Mouse (Mus musculus): Measurements from ENCODE around the gene Nxpe2. TPM values are rescaled to one million over a fixed set of nuclear protein-coding genes. Genes with fewer than 3 reads are reported as not detected.
"Not testable (repeated sequence)": the region's sequence is repeated elsewhere in the genome, so short reads cannot be mapped to it uniquely, and the experiment has no call there.

The Nxpe2 gene
- polyA plus RNA-seq, 1 experiment from 2014 or later = 0.50 TPM

DNA sequence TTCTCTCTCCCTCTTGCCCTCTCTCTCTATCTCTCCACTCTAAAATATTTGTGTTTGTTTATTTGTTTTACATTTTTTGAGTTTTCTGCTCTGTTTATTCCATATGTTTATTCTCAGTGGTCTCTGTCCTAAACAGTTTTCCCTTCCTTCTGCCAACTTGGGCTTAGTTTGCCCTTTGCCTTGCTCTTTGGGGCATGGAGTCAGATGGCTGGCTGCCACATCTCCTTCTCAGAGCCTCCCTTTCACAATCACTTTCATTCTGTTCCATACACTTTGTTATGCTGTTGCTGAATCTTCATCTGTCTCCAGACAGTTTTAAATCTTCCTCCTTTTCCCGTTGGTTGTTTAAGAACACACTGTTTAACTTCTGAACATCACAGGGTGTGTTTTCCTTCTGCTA, 37.4 kb downstream of the Nxpe2 start:
- no peaks in the 10 kb centered on the region for H3K36me3 ChIP-seq (ENCODE audit: control insufficient read depth, insufficient read depth, low read length)
- H3K9me3 ChIP-seq (replicated peaks; ENCODE audit: control insufficient read depth, low read length, poor library complexity, severe bottlenecking) = no peaks in the 10 kb centered on the region
- no peak for ATAC-seq
- H3K4me2 ChIP-seq (ENCODE audit: low read length) = no peak overlapping the region
- 0 out of 2 replicates have a peak, but pooled peaks cover 5% of the 10 kb centered on the region for H3K4me1 ChIP-seq (ENCODE audit: control insufficient read depth, insufficient read depth, low read length)
- no peaks in the 10 kb centered on the region for H3K27me3 ChIP-seq (ENCODE audit: control insufficient read depth, insufficient read depth, low read depth, low read length)
- H3K9ac ChIP-seq (ENCODE audit: low read depth, low read length) = no peak overlapping the region
- H3K27ac ChIP-seq (ENCODE audit: low read length) = no peak overlapping the region
- no peak overlapping the region for H3K4me3 ChIP-seq (ENCODE audit: low read depth, low read length)
- WGBS = 84% methylated on average over 1 of the region's 1 CpGs

DNA sequence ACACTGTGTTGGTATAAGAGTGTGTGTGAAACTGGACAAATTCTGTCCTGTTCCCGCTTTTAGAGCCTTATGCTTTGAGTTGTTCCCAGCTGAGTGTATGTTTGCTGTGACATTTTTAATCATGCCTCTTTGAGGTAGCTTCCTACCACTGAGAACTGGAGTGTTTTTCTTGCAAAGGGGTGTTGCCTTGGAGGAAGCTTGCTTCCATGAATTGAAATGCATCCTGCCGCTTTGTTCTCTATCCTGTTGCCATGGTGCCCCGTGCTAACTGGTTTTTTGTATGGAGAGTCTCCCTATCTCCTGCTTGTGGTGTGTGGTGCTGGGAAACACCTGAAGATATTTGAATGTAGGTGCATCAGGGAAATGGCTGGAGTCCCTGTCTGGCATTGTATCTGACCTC, 39.1 kb downstream of the Nxpe2 start:
- ATAC-seq = no peak

DNA sequence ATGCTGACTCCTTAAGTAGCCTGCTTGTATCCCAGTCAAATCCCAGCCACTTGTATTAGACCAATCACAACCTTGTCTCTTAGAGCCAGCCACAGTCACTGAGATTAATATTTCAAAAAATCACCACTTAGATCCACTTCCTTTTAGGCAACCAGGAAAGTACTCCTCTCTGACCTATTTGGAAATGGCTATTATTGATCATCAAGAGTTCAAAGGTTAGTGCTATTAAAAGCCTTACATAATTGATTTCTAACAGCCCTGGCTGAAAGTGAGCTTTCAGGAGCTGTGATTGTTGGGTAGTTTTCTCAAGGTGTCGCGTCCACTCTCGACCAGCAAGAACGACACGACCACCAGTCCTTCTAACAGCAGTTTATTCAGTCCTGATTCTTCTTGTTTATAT, 42.0 kb downstream of the Nxpe2 start:
- Histone ChIP-seq H3K4me1 (ENCODE audit: control insufficient read depth, insufficient read depth, low read length) (0 out of 2 replicates have a peak, but pooled peaks cover 5% of the 10 kb centered on the region), H3K27me3 (ENCODE audit: control insufficient read depth, insufficient read depth, low read depth, low read length) (no peaks in the 10 kb centered on the region), H3K9ac (ENCODE audit: low read depth, low read length) (no peak overlapping the region), H3K4me3 (ENCODE audit: low read depth, low read length) (no peak overlapping the region), H3K4me2 (ENCODE audit: low read length) (no peak overlapping the region), H3K36me3 (ENCODE audit: control insufficient read depth, insufficient read depth, low read length) (no peaks in the 10 kb centered on the region), H3K27ac (ENCODE audit: low read length) (no peak overlapping the region), H3K9me3 (replicated peaks; ENCODE audit: control insufficient read depth, low read length, poor library complexity, severe bottlenecking) (no peaks in the 10 kb centered on the region)
- ATAC-seq = no peak
- 89% methylated on average over 5 of the region's 5 CpGs for WGBS

More for the DNA sequence above, 39.1 kb downstream of the Nxpe2 start:
- Histone ChIP-seq H3K27me3 (ENCODE audit: control insufficient read depth, insufficient read depth, low read depth, low read length) (no peaks in the 10 kb centered on the region), H3K9me3 (replicated peaks; ENCODE audit: control insufficient read depth, low read length, poor library complexity, severe bottlenecking) (no peaks in the 10 kb centered on the region), H3K4me2 (ENCODE audit: low read length) (peak overlapping the region; percentile 26; the same call in 1 of the 2 replicates), H3K4me1 (ENCODE audit: control insufficient read depth, insufficient read depth, low read length) (0 out of 2 replicates have a peak, but pooled peaks cover 5% of the 10 kb centered on the region), H3K36me3 (ENCODE audit: control insufficient read depth, insufficient read depth, low read length) (no peaks in the 10 kb centered on the region), H3K9ac (ENCODE audit: low read depth, low read length) (no peak overlapping the region), H3K4me3 (ENCODE audit: low read depth, low read length) (peak overlapping the region; percentile 12; the same call in 1 of the 2 replicates), H3K27ac (ENCODE audit: low read length) (peak overlapping the region; percentile 61; the same call in 1 of the 2 replicates)
- 7% methylated on average over 3 of the region's 3 CpGs for WGBS

DNA sequence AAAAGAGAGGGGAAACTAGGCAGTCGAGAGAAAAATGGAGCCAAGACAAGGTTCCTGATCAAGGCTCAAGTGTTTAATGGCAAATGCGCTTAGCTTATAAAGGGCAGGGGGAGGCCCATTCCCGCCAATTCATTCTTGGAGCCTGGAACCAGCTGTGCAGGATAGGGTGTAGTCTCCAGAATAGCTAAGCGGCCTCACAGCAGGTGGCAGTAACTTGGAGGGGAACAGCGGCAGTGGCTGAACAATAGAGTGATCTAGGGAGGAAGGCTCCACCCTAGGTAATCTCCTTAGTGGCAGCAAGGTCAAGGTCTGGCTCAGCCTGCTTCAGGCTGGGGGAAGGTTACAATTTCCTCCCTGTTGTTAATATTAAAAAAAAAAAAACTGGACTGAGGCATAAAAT, 49.7 kb downstream of the Nxpe2 start:
- not testable (repeated sequence) for H3K9ac ChIP-seq (ENCODE audit: low read depth, low read length); H3K36me3 ChIP-seq (ENCODE audit: control insufficient read depth, insufficient read depth, low read length); H3K27me3 ChIP-seq (ENCODE audit: control insufficient read depth, insufficient read depth, low read depth, low read length); H3K9me3 ChIP-seq (replicated peaks; ENCODE audit: control insufficient read depth, low read length, poor library complexity, severe bottlenecking); H3K4me3 ChIP-seq (ENCODE audit: low read depth, low read length); H3K27ac ChIP-seq (ENCODE audit: low read length); H3K4me1 ChIP-seq (ENCODE audit: control insufficient read depth, insufficient read depth, low read length); ATAC-seq; H3K4me2 ChIP-seq (ENCODE audit: low read length)
- WGBS = 22% methylated on average over 5 of the region's 5 CpGs

DNA sequence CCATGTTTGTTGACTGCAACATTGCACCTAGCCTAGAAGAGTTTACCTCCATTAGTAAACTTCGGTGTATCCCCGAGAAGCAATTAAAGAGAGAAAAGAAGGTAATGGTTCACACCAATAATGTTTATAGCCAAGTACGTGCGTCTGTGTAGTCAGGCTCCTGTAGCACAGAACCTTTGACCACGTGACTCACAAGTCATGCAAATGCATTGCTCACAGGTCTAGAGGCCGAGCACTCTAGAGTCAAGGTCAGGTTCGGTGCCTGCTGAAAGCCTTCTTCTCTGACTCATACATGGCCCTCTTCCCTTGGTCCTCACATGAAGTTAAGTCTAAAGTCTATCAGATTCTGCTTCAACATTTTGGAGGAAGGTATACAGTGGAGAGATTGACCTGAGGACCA, 54.3 kb downstream of the Nxpe2 start:
- Histone ChIP-seq H3K9ac (ENCODE audit: low read depth, low read length) (no peak overlapping the region), H3K4me2 (ENCODE audit: low read length) (no peak overlapping the region), H3K4me1 (ENCODE audit: control insufficient read depth, insufficient read depth, low read length) (no peaks in the 10 kb centered on the region), H3K9me3 (replicated peaks; ENCODE audit: control insufficient read depth, low read length, poor library complexity, severe bottlenecking) (no peaks in the 10 kb centered on the region), H3K4me3 (ENCODE audit: low read depth, low read length) (no peak overlapping the region), H3K36me3 (ENCODE audit: control insufficient read depth, insufficient read depth, low read length) (no peaks in the 10 kb centered on the region), H3K27ac (ENCODE audit: low read length) (no peak overlapping the region), H3K27me3 (ENCODE audit: control insufficient read depth, insufficient read depth, low read depth, low read length) (no peaks in the 10 kb centered on the region)
- 93% methylated on average over 7 of the region's 7 CpGs for WGBS
- ATAC-seq = no peak

DNA sequence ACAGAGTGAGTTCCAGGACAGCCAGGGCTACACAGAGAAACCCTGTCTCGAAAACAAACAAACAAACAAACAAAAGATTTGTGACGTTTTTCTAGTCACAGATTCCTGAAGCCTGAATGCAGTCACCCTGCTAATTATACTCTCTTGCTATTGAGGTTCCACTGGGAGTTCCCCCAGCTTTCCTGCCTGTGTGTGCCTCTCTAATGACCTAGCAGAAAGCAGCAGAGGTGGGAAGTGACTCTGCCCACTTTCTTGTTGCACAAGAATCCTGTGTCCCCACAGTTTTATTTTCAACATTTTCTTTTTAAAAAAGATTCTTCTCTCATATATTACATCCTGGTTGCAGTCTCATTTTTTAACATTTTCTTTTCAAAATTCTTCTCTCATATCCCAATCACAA, 58.5 kb downstream of the Nxpe2 start:
- Histone ChIP-seq H3K4me1 (ENCODE audit: control insufficient read depth, insufficient read depth, low read length) (no peaks in the 10 kb centered on the region), H3K27ac (ENCODE audit: low read length) (no peak overlapping the region), H3K36me3 (ENCODE audit: control insufficient read depth, insufficient read depth, low read length) (no peaks in the 10 kb centered on the region), H3K4me3 (ENCODE audit: low read depth, low read length) (no peak overlapping the region), H3K27me3 (ENCODE audit: control insufficient read depth, insufficient read depth, low read depth, low read length) (no peaks in the 10 kb centered on the region), H3K9ac (ENCODE audit: low read depth, low read length) (no peak overlapping the region), H3K9me3 (replicated peaks; ENCODE audit: control insufficient read depth, low read length, poor library complexity, severe bottlenecking) (no peaks in the 10 kb centered on the region), H3K4me2 (ENCODE audit: low read length) (no peak overlapping the region)
- ATAC-seq = no peak
- WGBS = 72% methylated on average over 2 of the region's 2 CpGs

DNA sequence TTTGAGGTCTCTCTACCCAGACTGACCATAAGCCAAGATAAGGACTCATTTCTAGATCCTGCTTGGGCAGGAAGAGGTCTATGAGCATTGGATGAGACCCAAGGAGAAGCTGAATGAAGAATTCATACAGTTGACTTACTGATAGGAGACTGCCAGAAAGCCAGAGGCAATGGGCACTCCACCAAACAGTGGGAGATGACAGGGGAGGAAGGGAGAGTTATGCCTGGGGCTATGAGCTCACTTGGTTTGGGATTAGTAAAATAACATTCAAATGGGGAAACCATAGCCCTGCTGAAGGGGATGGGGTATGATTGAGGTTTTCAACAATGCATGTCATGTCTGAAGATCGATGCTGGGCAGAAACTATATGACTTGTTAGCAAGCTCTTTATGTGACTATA, 63.0 kb downstream of the Nxpe2 start:
- WGBS = 94% methylated on average over 1 of the region's 1 CpGs
- Histone ChIP-seq H3K4me1 (ENCODE audit: control insufficient read depth, insufficient read depth, low read length) (no peaks in the 10 kb centered on the region), H3K9ac (ENCODE audit: low read depth, low read length) (no peak overlapping the region), H3K36me3 (ENCODE audit: control insufficient read depth, insufficient read depth, low read length) (no peaks in the 10 kb centered on the region), H3K27me3 (ENCODE audit: control insufficient read depth, insufficient read depth, low read depth, low read length) (no peaks in the 10 kb centered on the region), H3K27ac (ENCODE audit: low read length) (no peak overlapping the region), H3K4me2 (ENCODE audit: low read length) (no peak overlapping the region), H3K4me3 (ENCODE audit: low read depth, low read length) (no peak overlapping the region), H3K9me3 (replicated peaks; ENCODE audit: control insufficient read depth, low read length, poor library complexity, severe bottlenecking) (no peaks in the 10 kb centered on the region)
- ATAC-seq = no peak

DNA sequence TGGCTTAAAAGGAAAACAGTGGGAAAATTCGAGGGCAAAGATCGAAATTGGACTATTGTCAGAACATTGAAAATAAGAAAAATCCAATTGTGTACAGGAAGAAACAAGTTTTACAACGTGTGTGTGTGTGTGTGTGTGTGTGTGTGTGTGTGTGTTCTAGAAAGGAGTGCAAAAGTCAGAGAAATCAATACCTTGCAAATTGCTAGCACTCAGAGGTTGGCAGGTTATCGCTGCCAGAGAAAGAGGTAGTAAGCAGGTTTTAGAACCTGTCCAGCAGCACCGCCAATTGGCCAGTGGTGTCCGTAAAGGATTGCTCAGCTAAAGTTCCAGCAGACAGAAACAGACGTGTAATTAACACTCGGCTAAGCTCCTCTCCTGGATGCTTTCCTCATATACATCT, 69.0 kb downstream of the Nxpe2 start:
- Histone ChIP-seq H3K4me3 (ENCODE audit: low read depth, low read length) (no peak overlapping the region), H3K9ac (ENCODE audit: low read depth, low read length) (no peak overlapping the region), H3K9me3 (replicated peaks; ENCODE audit: control insufficient read depth, low read length, poor library complexity, severe bottlenecking) (no peaks in the 10 kb centered on the region), H3K27ac (ENCODE audit: low read length) (no peak overlapping the region), H3K27me3 (ENCODE audit: control insufficient read depth, insufficient read depth, low read depth, low read length) (no peaks in the 10 kb centered on the region), H3K36me3 (ENCODE audit: control insufficient read depth, insufficient read depth, low read length) (no peaks in the 10 kb centered on the region), H3K4me2 (ENCODE audit: low read length) (no peak overlapping the region), H3K4me1 (ENCODE audit: control insufficient read depth, insufficient read depth, low read length) (no peaks in the 10 kb centered on the region)
- WGBS = 84% methylated on average over 8 of the region's 8 CpGs
- ATAC-seq = no peak

DNA sequence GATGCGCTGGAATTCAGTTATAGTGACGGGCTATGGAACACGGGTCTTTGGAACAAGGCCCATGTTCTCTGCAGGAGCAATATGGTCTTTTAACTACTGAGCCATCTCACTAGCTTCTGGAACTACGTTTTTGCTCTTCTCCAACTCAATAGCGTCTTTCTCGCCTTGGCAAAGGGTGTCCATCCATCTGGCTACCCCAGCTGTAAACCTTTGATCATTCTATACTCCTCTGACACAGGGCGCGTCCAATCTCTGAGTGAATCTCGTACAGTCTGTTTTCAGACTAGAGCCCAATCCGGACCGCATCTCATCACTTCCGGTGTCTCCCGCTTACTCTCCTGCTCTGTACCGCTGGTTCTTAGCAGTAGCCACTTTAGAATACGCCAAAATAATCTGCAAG, 76.4 kb downstream of the Nxpe2 start:
- Histone ChIP-seq H3K36me3 (ENCODE audit: control insufficient read depth, insufficient read depth, low read length) (no peaks in the 10 kb centered on the region), H3K27me3 (ENCODE audit: control insufficient read depth, insufficient read depth, low read depth, low read length) (no peaks in the 10 kb centered on the region), H3K4me3 (ENCODE audit: low read depth, low read length) (no peak overlapping the region), H3K4me2 (ENCODE audit: low read length) (no peak overlapping the region), H3K4me1 (ENCODE audit: control insufficient read depth, insufficient read depth, low read length) (no peaks in the 10 kb centered on the region), H3K9me3 (replicated peaks; ENCODE audit: control insufficient read depth, low read length, poor library complexity, severe bottlenecking) (no peaks in the 10 kb centered on the region), H3K27ac (ENCODE audit: low read length) (no peak overlapping the region), H3K9ac (ENCODE audit: low read depth, low read length) (no peak overlapping the region)
- WGBS = 94% methylated on average over 15 of the region's 15 CpGs
- no peak for ATAC-seq

Measured in midbrain, embryonic 16.5 days (tissue).